In genomic region chr1:157518111-157518523, GRCm38 (mm10) we compare ENCODE assay signal across 9 mouse cellular contexts. TPM values are rescaled to one million over a fixed set of nuclear protein-coding genes. Genes with fewer than 3 reads are reported as not detected.
A peak's percentile ranks its signal among the peaks of the same experiment; 100 is the strongest.
DNase-seq lines count a peak whose midpoint lies in the region; ATAC-seq and TF ChIP-seq lines count a peak whose summit lies in the region.
"Had no signal": no experiment of that assay in that cellular context is flagged by ENCODE, and none has a peak within 500 bp of the region (broad histone marks: within the 10 kb centered on the region; RNA-seq: fewer than 3 reads in every experiment).

No protein-coding gene starts in this region.

- H3K9ac ChIP-seq in forebrain, embryonic 16.5 days (replicated peaks; ENCODE audit: low read depth, low read length): no peak overlapping the region
- H3K9ac ChIP-seq in kidney, embryonic 16.5 days (replicated peaks; ENCODE audit: low read length): no peak overlapping the region
- H3K9ac ChIP-seq in limb, embryonic 14.5 days (ENCODE audit: low read depth, low read length, severe bottlenecking): no peak overlapping the region
- H3K9ac ChIP-seq: heart, embryonic 13.5 days had no signal

- no peaks in the 10 kb centered on the region for H3K36me3 ChIP-seq in heart, embryonic 10.5 days
- H3K36me3 ChIP-seq in forebrain, embryonic 16.5 days (ENCODE audit: control insufficient read depth, insufficient read depth): no peaks in the 10 kb centered on the region
- no peaks in the 10 kb centered on the region for H3K36me3 ChIP-seq in kidney, embryonic 16.5 days (ENCODE audit: insufficient read depth, low read length)
- no peaks in the 10 kb centered on the region for H3K36me3 ChIP-seq in limb, embryonic 14.5 days (ENCODE audit: control insufficient read depth, insufficient read depth, low read length)
- H3K36me3 ChIP-seq: heart, embryonic 13.5 days had no signal

- 62% methylated on average over 4 of the region's 4 CpGs for WGBS in heart, embryonic 10.5 days
- WGBS in forebrain, embryonic 16.5 days: 16% methylated on average over 4 of the region's 4 CpGs
- WGBS in kidney, embryonic 16.5 days: 41% methylated on average over 4 of the region's 4 CpGs
- WGBS in limb, embryonic 14.5 days: 41% methylated on average over 4 of the region's 4 CpGs

- peak; percentile 27 for DNase-seq in heart, adult 8-10 months (ENCODE audit: low spot score)
- no peak for DNase-seq in heart, embryonic 10.5 days (ENCODE audit: low spot score)
- peak; percentile 38 for DNase-seq in adrenal gland, postnatal 25 days
- DNase-seq in limb, embryonic 14.5 days (ENCODE audit: low spot score): peak; percentile 86
- peak; percentile 82 for DNase-seq in telencephalon, adult 2 months (ENCODE audit: low read depth, low spot score)
- DNase-seq in embryo, embryonic 10.5 days (ENCODE audit: low spot score): no peak

- peak; percentile 81 for ATAC-seq in forebrain, embryonic 16.5 days
- ATAC-seq in kidney, embryonic 16.5 days (ENCODE audit: low FRiP score, low TSS enrichment): peak; percentile 82
- peak; percentile 69 for ATAC-seq in limb, embryonic 14.5 days (ENCODE audit: low FRiP score, low read depth)

- no peak overlapping the region for H3K4me2 ChIP-seq in forebrain, embryonic 16.5 days (ENCODE audit: low read length)
- no peak overlapping the region for H3K4me2 ChIP-seq in kidney, embryonic 16.5 days (replicated peaks; ENCODE audit: low read depth, low read length)
- no peak overlapping the region for H3K4me2 ChIP-seq in limb, embryonic 14.5 days (replicated peaks; ENCODE audit: low read depth, low read length, severe bottlenecking)
- H3K4me2 ChIP-seq: heart, embryonic 13.5 days had no signal

- H3K4me1 ChIP-seq in heart, embryonic 10.5 days: peaks cover 4% of the 10 kb centered on the region; the same call in 1 of the 2 replicates
- H3K4me1 ChIP-seq in forebrain, embryonic 16.5 days (replicated peaks; ENCODE audit: control insufficient read depth, insufficient read depth, low read length): peaks cover 16% of the 10 kb centered on the region
- peaks cover 3% of the 10 kb centered on the region; the same call in 1 of the 2 replicates for H3K4me1 ChIP-seq in kidney, embryonic 16.5 days (ENCODE audit: insufficient read depth, low read length)
- H3K4me1 ChIP-seq in limb, embryonic 14.5 days (ENCODE audit: control insufficient read depth, insufficient read depth, low read length): peaks cover 12% of the 10 kb centered on the region

- H3K27me3 ChIP-seq in heart, embryonic 10.5 days (ENCODE audit: insufficient read depth, poor library complexity, severe bottlenecking): no peaks in the 10 kb centered on the region
- no peaks in the 10 kb centered on the region for H3K27me3 ChIP-seq in forebrain, embryonic 16.5 days (replicated peaks; ENCODE audit: control insufficient read depth, insufficient read depth, low read length)
- no peaks in the 10 kb centered on the region for H3K27me3 ChIP-seq in kidney, embryonic 16.5 days (ENCODE audit: insufficient read depth, low read length)
- no peaks in the 10 kb centered on the region for H3K27me3 ChIP-seq in limb, embryonic 14.5 days (ENCODE audit: control insufficient read depth, insufficient read depth, low read length)

- no peak overlapping the region for H3K4me3 ChIP-seq in heart, embryonic 10.5 days
- H3K4me3 ChIP-seq in forebrain, embryonic 16.5 days (replicated peaks; ENCODE audit: low read length): no peak overlapping the region
- no peak overlapping the region for H3K4me3 ChIP-seq in kidney, embryonic 16.5 days (ENCODE audit: low read length)
- no peak overlapping the region for H3K4me3 ChIP-seq in limb, embryonic 14.5 days (replicated peaks; ENCODE audit: low read length)
- H3K4me3 ChIP-seq: heart, embryonic 13.5 days had no signal

- TF ChIP-seq POLR2A in limb, embryonic 14.5 days (IDR thresholded peaks at IDR 0.05; ENCODE audit: borderline replicate concordance, extremely low read depth, insufficient read depth, insufficient read length): no peak

- H3K9me3 ChIP-seq in heart, embryonic 10.5 days: no peaks in the 10 kb centered on the region
- no peaks in the 10 kb centered on the region for H3K9me3 ChIP-seq in forebrain, embryonic 16.5 days (ENCODE audit: control insufficient read depth, low read length)
- no peaks in the 10 kb centered on the region for H3K9me3 ChIP-seq in kidney, embryonic 16.5 days (ENCODE audit: low read length)
- no peaks in the 10 kb centered on the region for H3K9me3 ChIP-seq in limb, embryonic 14.5 days (ENCODE audit: control insufficient read depth, low read length)
- H3K9me3 ChIP-seq: heart, embryonic 13.5 days had no signal

- H3K27ac ChIP-seq in heart, embryonic 10.5 days: no peak overlapping the region
- H3K27ac ChIP-seq in forebrain, embryonic 16.5 days (ENCODE audit: low read length): no peak overlapping the region
- no peak overlapping the region for H3K27ac ChIP-seq in kidney, embryonic 16.5 days (ENCODE audit: low read length)
- no peak overlapping the region for H3K27ac ChIP-seq in limb, embryonic 14.5 days (replicated peaks; ENCODE audit: low read depth, low read length)
- H3K27ac ChIP-seq: heart, embryonic 13.5 days had no signal

RNA-seq across cellular contexts. Expression of gene Sec16b, which starts 11.6 kb away (rescaled TPM):
- total RNA-seq in heart, adult 8-10 months (2022): 1 to 10 TPM in 1 of 4 experiments, under 1 TPM in 3; 0.82 to 1.9 (median 0.86) TPM
- 0.71 and 1.9 TPM in 2 replicates for polyA plus RNA-seq in heart, embryonic 10.5 days (2016; fragmentation: Nextera tagmentation; extraction: Ambion mirVana)
- 0.58 and 1.9 TPM in 2 replicates for total RNA-seq in adrenal gland, postnatal 25 days (2021)
- polyA plus RNA-seq in forebrain, embryonic 16.5 days (2015; fragmentation: Nextera tagmentation; extraction: Ambion mirVana): 0.56 and 0.62 TPM in 2 replicates
- 2.3 TPM in 2 replicates for polyA plus RNA-seq in kidney, embryonic 16.5 days (2015; fragmentation: Nextera tagmentation; extraction: Ambion mirVana)
- polyA plus RNA-seq in limb, embryonic 14.5 days (2012; rRNA removed): 5.9 and 6.4 TPM in 2 replicates
- polyA plus RNA-seq in limb, embryonic 14.5 days (2014; fragmentation: Nextera tagmentation; extraction: Ambion mirVana): 4.2 and 6.1 TPM in 2 replicates

RNA-seq across cellular contexts. Expression of gene Cryzl2, which starts 59.7 kb away (rescaled TPM):
- 10 to 100 TPM in 3 of 4 experiments, 1 to 10 TPM in 1; 9.6 to 11.9 (median 10.7) TPM for total RNA-seq in heart, adult 8-10 months (2022)
- polyA plus RNA-seq in heart, embryonic 10.5 days (2016; fragmentation: Nextera tagmentation; extraction: Ambion mirVana): 15.1 and 31.1 TPM in 2 replicates
- total RNA-seq in adrenal gland, postnatal 25 days (2021): 45.7 and 60.0 TPM in 2 replicates
- 4.7 and 6.3 TPM in 2 replicates for polyA plus RNA-seq in forebrain, embryonic 16.5 days (2015; fragmentation: Nextera tagmentation; extraction: Ambion mirVana)
- polyA plus RNA-seq in kidney, embryonic 16.5 days (2015; fragmentation: Nextera tagmentation; extraction: Ambion mirVana): 28.7 TPM in 2 replicates
- 11.8 and 12.9 TPM in 2 replicates for polyA plus RNA-seq in limb, embryonic 14.5 days (2012; rRNA removed)
- 8.7 and 11.2 TPM in 2 replicates for polyA plus RNA-seq in limb, embryonic 14.5 days (2014; fragmentation: Nextera tagmentation; extraction: Ambion mirVana)

Comparison
In these comparisons a context has a peak if more than half of its experiments do, and no peak if none do; other contexts are left out.
1. DNase-seq: peak in heart, adult 8-10 months (single experiment), adrenal gland, postnatal 25 days (single experiment), limb, embryonic 14.5 days (single experiment) and telencephalon, adult 2 months (single experiment); none in heart, embryonic 10.5 days (single experiment) and embryo, embryonic 10.5 days (single experiment).
2. Peak in every context shown above with its lines, with median percentiles within 50 percentile points of each other: ATAC-seq.